Mouse (Mus musculus) heart, embryonic 15.5 days (tissue): ENCODE measurements at regions not wholly inside any gene's neighbourhood (a gene's known extent, or its start where the extent isn't known, plus 50 kb on each side); places are given as distances from the start of the nearest gene placed in this dataset.
"Not testable (repeated sequence)": the region's sequence is repeated elsewhere in the genome, so short reads cannot be mapped to it uniquely, and the experiment has no call there.

Experiments
- ATAC-seq: fragments of 200-750 bp; cut with Nextera tagmentation; replicated peaks from 2 replicates; pipeline ENCODE4 v1.8.0; 2017; ENCODE audit warnings: low read depth, moderate TSS enrichment; ENCODE audit not compliant: insufficient number of reproducible peaks, insufficient read depth, low FRiP score
- H3K27ac ChIP-seq: fragments of 300-500 bp; sonication (generic); 2 replicates; pipeline ENCODE4 v1.5.1; 2015; ENCODE audit warnings: mild to moderate bottlenecking, inconsistent platforms
- H3K27me3 ChIP-seq: fragments of 300-500 bp; sonication (generic); 2 replicates; pipeline ENCODE4 v1.6.1; 2015; ENCODE audit warnings: inconsistent platforms
- H3K36me3 ChIP-seq: fragments of 300-500 bp; sonication (generic); 2 replicates; pipeline ENCODE4 v1.6.1; 2015; ENCODE audit warnings: mild to moderate bottlenecking, inconsistent platforms
- H3K4me1 ChIP-seq: fragments of 300-500 bp; sonication (generic); replicated peaks from 2 replicates; pipeline ENCODE4 v1.6.1; 2015; ENCODE audit warnings: inconsistent platforms
- H3K4me2 ChIP-seq: fragments of 300-500 bp; sonication (generic); 2 replicates; pipeline ENCODE4 v1.6.1; 2015; ENCODE audit warnings: inconsistent platforms, mild to moderate bottlenecking, moderate library complexity
- H3K4me3 ChIP-seq: fragments of 300-500 bp; sonication (generic); 2 replicates; pipeline ENCODE4 v1.5.1; 2015; ENCODE audit warnings: mild to moderate bottlenecking, inconsistent platforms
- H3K9ac ChIP-seq: fragments of 300-500 bp; sonication (generic); 2 replicates; pipeline ENCODE4 v1.6.1; 2015; ENCODE audit warnings: mild to moderate bottlenecking, inconsistent platforms
- H3K9me3 ChIP-seq: fragments of 300-500 bp; sonication (generic); replicated peaks from 2 replicates; pipeline ENCODE4 v1.6.1; 2016; ENCODE audit warnings: inconsistent platforms
- WGBS: fragments of 180-500 bp; shearing (Covaris S2); methylation state at CpG from one replicate; pipeline ENCODE4 v1.1.7; 2015; ENCODE audit warnings: mixed read lengths; 5-methylcytosine and 5-hydroxymethylcytosine counted together

DNA sequence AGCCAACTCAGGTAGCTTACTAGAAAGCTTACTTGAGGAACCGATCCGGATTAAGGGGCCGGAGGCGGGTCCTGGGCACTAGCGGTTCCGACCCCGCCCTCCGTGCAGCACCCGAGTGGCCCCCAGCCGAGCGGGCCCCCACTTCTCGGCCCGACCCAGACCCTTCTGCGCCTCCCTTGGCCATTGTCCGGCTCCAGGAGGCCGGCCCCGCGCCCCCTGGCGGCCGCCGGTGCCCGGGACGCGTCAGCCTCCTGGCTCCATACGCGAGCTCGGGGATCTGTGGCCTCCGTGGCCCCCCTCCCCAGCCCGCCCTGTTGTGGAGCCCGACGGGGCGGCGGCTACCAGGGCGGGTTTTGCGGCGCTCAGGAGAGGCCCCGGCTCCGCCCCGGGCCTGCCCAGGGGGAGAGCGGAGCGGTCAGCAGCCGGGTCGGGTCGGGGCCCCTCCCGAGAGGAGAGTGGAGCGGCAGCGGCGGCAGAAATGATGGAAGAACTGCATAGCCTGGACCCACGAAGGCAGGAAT lies 94.3 kb upstream of the Zfp986 start:
- WGBS = 3% methylated on average over 49 of the region's 49 CpGs
- not testable (repeated sequence) for H3K27me3 ChIP-seq, H3K27ac ChIP-seq, H3K4me1 ChIP-seq, H3K9ac ChIP-seq, H3K9me3 ChIP-seq, H3K36me3 ChIP-seq
- ATAC-seq = peak; percentile 89
- Histone ChIP-seq H3K4me3 (peak overlapping the region; percentile 36), H3K4me2 (peak overlapping the region; percentile 59)

DNA sequence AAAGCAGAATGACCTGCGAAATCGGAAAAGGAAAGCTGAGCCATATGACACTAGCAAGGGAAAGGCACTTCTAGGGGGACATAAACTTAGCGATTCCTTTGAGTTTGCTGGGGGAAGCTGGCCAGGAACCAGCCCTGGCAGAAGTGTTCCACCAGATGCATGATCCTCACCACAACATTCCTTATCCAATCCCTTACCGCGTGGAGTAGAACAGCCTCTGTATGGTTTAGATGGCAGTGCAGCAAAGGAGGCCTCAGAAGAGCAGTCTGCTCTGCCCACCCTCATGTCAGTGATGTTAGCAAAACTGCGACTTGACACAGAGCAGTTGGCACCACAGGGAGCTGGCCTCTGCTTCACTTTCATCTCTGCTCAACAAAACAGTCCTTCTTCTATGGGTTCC lies 93.7 kb upstream of the Zfp986 start:
- H3K9ac ChIP-seq, H3K27me3 ChIP-seq, H3K4me3 ChIP-seq, H3K4me2 ChIP-seq, H3K36me3 ChIP-seq, H3K4me1 ChIP-seq, H3K27ac ChIP-seq, H3K9me3 ChIP-seq, ATAC-seq: not testable (repeated sequence)
- WGBS = 0% methylated on average over 1 of the region's 6 CpGs

DNA sequence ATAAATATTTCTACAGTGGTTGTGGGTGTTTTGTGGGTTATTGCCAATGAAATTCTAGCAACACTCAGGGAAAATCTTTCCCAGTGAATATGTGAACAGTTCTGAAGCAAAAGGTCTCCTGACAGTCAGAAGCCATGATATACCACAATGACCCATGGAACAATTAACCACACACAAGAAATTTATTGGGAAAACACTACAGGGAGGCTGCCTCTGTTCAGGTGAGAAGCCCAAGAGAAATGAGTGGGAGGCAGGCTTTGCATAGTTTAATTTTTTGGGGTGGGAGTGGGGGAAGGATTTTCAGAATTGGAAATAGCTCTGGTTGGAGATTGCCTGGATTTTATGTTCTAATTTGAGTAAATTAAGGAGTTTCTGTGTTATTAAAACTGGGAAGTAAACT lies 92.1 kb upstream of the Zfp986 start:
- not testable (repeated sequence) for H3K4me1 ChIP-seq, H3K4me2 ChIP-seq, H3K27me3 ChIP-seq, H3K36me3 ChIP-seq, H3K27ac ChIP-seq, H3K4me3 ChIP-seq, ATAC-seq, H3K9ac ChIP-seq, H3K9me3 ChIP-seq

DNA sequence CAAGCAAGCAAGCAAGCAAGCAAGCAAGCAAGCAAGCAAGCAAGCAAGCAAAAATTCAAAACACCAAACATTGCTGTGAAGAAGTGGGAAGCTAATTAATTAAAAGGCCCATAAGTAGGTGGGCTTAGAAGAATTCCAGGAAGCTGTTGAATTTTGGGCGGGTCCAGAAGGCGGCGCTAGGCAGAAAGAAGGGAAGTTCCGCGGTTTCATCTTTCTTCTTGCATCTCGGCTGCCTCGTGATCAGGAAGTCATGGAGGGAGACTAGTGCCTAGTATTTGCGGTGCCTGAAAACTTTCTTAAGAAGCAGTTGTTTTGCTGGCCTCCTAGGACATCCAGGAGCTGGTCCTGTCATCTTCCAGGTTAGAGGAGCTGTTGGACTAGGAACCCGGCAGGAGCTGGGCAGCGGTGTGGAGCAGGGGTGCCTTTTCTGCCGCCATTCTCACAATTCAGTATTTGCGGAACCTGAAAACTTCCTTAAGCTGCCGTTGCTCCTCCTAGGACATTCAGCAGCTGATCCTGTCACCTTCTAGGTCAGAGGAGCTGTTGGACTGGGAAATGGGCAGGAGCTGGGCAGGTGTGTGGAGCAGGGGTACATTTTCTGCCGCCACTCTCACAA lies 87.2 kb upstream of the Zfp986 start:
- no CpG with 5 or more reads among the region's 14 CpGs for WGBS
- not testable (repeated sequence) for H3K9me3 ChIP-seq, H3K4me3 ChIP-seq, H3K4me1 ChIP-seq, H3K4me2 ChIP-seq, ATAC-seq, H3K9ac ChIP-seq, H3K36me3 ChIP-seq, H3K27ac ChIP-seq, H3K27me3 ChIP-seq

DNA sequence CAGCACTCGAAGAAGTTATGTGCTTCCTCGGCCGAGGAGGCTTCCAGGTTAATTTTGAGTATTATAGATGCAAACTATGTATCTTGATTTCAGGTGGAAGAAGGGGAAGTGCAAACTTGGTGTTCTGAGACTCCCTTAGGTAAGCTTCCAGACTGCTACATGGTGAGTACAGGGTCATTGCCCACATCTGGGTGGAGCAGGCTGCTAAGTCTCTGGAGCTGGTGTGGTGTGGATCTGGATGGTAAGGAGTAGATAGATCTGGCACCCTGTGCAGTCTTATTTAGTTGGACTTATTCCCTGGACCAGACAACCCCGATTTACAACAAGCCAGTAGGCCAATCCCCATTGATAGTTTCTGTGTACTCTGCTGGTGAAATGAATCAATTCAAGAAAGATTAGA lies 53.9 kb upstream of the Zfp986 start:
- H3K4me3 ChIP-seq, H3K27me3 ChIP-seq: not testable (repeated sequence)

More for the DNA sequence above, 53.9 kb upstream of the Zfp986 start:
- H3K4me2 ChIP-seq, H3K36me3 ChIP-seq, H3K27ac ChIP-seq, H3K9me3 ChIP-seq, H3K4me1 ChIP-seq, H3K9ac ChIP-seq: not testable (repeated sequence)
- no CpG with 5 or more reads among the region's 4 CpGs for WGBS
- 0 out of 2 replicates have a peak, but pooled peaks have one; percentile 31 for ATAC-seq
